ENCODE assay signal across 21 mouse cellular contexts in the genomic region with DNA sequence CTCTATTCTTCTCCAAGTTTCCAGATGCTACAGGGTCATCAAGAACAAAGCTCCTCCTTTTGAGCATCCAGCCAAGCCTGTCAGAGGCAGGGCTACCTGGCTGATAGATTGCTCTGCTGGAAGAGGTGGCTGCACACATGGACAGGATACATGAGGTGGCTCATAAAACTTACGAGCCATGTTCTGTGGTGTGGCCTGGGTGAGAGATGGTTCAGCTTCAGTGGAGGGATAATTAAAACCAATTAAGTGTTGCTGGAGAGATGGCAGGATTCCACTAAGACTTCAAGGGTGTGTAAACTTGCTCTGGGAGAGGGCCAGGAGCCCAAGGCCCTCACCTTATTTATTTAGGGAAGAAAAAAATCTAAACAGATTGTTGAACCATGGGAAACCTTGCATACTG.
"Had no signal": no experiment of that assay in that cellular context is flagged by ENCODE, and none has a peak within 500 bp of the region (broad histone marks: within the 10 kb centered on the region; RNA-seq: fewer than 3 reads in every experiment).

No protein-coding gene starts in this region.

- ATAC-seq: hindbrain, postnatal 0 days; intestine, embryonic 16.5 days; liver, embryonic 12.5 days had no signal

- H3K9me3 ChIP-seq: heart, embryonic 10.5 days; heart, embryonic 12.5 days; hindbrain, embryonic 13.5 days; hindbrain, embryonic 15.5 days; limb, embryonic 13.5 days; limb, embryonic 15.5 days; liver, embryonic 12.5 days had no signal

- H3K4me3 ChIP-seq: gastrocnemius, adult 2 months; heart, embryonic 10.5 days; heart, embryonic 12.5 days; hindbrain, embryonic 13.5 days; hindbrain, embryonic 15.5 days; limb, embryonic 13.5 days; limb, embryonic 15.5 days; liver, embryonic 12.5 days had no signal

- H3K9ac ChIP-seq: heart, embryonic 12.5 days; hindbrain, embryonic 13.5 days; hindbrain, embryonic 15.5 days; limb, embryonic 13.5 days; limb, embryonic 15.5 days; liver, embryonic 12.5 days; liver, embryonic 14.5 days had no signal

- H3K27ac ChIP-seq: gastrocnemius, adult 2 months; heart, embryonic 10.5 days; hindbrain, embryonic 13.5 days; hindbrain, embryonic 15.5 days; hindbrain, postnatal 0 days; limb, embryonic 13.5 days; limb, embryonic 15.5 days; liver, embryonic 12.5 days; liver, embryonic 14.5 days had no signal

- DNase-seq: gastrocnemius, adult 2 months; gastrocnemius, postnatal 14 days; gastrocnemius, postnatal 36 days; heart, adult 18-20 months; heart, postnatal 10 days; kidney, adult 18-20 months; kidney, adult 9 months; kidney, postnatal 14 days; layer of hippocampus, adult 9-11 months; layer of hippocampus, postnatal 36 days; left cerebral cortex, postnatal 4 days had no signal

- H3K4me1 ChIP-seq: hindbrain, embryonic 13.5 days; hindbrain, embryonic 15.5 days; liver, embryonic 12.5 days had no signal

- H3K4me2 ChIP-seq: heart, embryonic 12.5 days; hindbrain, embryonic 13.5 days; hindbrain, embryonic 15.5 days; limb, embryonic 13.5 days; limb, embryonic 15.5 days; liver, embryonic 12.5 days had no signal

- H3K36me3 ChIP-seq: heart, embryonic 10.5 days; heart, embryonic 12.5 days; hindbrain, embryonic 13.5 days; hindbrain, embryonic 15.5 days; limb, embryonic 13.5 days; limb, embryonic 15.5 days; liver, embryonic 12.5 days had no signal

- H3K27me3 ChIP-seq: heart, embryonic 12.5 days; hindbrain, embryonic 13.5 days; hindbrain, embryonic 15.5 days; limb, embryonic 13.5 days; limb, embryonic 15.5 days; liver, embryonic 12.5 days had no signal
